Mouse (Mus musculus) midbrain, embryonic 13.5 days (tissue): ENCODE data around the gene Scarf1. TPM values are rescaled to one million over a fixed set of nuclear protein-coding genes. Genes with fewer than 3 reads are reported as not detected.

Experiments
- ATAC-seq: fragments of 200-750 bp; cut with Nextera tagmentation; 2 replicates; pipeline ENCODE4 v1.8.0; 2017; ENCODE audit warnings: mild to moderate bottlenecking, moderate TSS enrichment, moderate library complexity
- H3K27ac ChIP-seq: fragments of 300-500 bp; sonication (generic); 2 replicates; pipeline ENCODE4 v1.5.1; 2015; ENCODE audit warnings: inconsistent platforms, mild to moderate bottlenecking, moderate library complexity
- H3K27me3 ChIP-seq: fragments of 300-500 bp; sonication (generic); 2 replicates; pipeline ENCODE4 v1.6.1; 2015; ENCODE audit warnings: mild to moderate bottlenecking, inconsistent platforms
- H3K36me3 ChIP-seq: fragments of 300-500 bp; sonication (generic); 2 replicates; pipeline ENCODE4 v1.6.1; 2015; ENCODE audit warnings: mild to moderate bottlenecking, inconsistent platforms
- H3K4me1 ChIP-seq: fragments of 300-500 bp; sonication (generic); replicated peaks from 2 replicates; pipeline ENCODE4 v1.6.1; 2015; ENCODE audit warnings: inconsistent platforms
- H3K4me2 ChIP-seq: fragments of 300-500 bp; sonication (generic); replicated peaks from 2 replicates; pipeline ENCODE4 v1.6.1; 2015; ENCODE audit warnings: moderate library complexity, mild to moderate bottlenecking, inconsistent platforms
- H3K4me3 ChIP-seq: fragments of 300-500 bp; sonication (generic); replicated peaks from 2 replicates; pipeline ENCODE4 v1.5.1; 2015; ENCODE audit warnings: mild to moderate bottlenecking, inconsistent platforms
- H3K9ac ChIP-seq: fragments of 300-500 bp; sonication (generic); replicated peaks from 2 replicates; pipeline ENCODE4 v1.6.1; 2015; ENCODE audit warnings: mild to moderate bottlenecking, inconsistent platforms
- H3K9me3 ChIP-seq: fragments of 300-500 bp; sonication (generic); 2 replicates; pipeline ENCODE4 v1.6.1; 2016; ENCODE audit warnings: mild to moderate bottlenecking, inconsistent platforms
- WGBS: fragments of 180-500 bp; shearing (Covaris S2); methylation state at CpG from one replicate; pipeline ENCODE4 v1.1.7; 2015; 5-methylcytosine and 5-hydroxymethylcytosine counted together
- polyA plus RNA-seq: library from polyadenylated mRNA; unstranded; fragments of >200 nt; fragmentation: Nextera tagmentation; extraction: Ambion mirVana; gene quantifications from 2 replicates; pipeline ENCODE4 v1.2.1, GENCODE M21; 2015

Gene Scarf1
- polyA plus RNA-seq, 1 experiment from 2014 or later, result 3.5 TPM

DNA sequence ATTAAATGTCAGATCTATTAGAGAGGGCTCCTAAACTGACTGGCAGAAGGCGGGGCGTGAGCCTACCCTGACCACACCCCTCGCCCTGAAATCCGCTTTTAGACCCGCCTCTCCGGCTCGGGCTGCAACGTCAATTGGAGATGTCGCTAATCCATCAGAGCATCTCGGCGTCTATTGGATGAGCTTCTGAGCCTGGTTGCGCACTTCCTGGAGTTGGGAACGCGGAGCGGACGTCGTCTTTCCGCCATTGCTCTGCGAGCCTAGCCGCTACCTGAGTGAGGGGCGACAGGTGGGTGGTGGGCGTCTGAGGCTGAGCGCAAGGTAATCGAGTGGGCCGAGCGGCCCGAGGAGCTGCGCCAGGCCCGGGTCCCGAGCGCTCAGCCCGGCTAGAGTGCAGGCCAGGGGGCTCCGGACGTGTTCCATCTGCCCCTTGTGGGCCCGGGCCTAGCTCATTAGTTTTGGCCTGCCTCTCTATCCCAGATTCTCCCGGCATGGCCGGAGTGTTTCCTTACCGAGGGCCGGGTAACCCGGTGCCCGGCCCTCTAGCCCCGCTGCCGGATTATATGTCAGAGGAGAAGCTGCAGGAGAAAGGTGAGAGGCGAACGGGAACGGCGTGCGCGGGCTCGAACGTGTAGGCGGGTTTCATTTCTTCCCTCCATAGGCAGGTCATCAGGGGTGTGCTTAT, 26.6 kb upstream of the Scarf1 start, which contains the start of gene Prpf8:
Gene Prpf8, plus strand, starts transcription at position 216 of the 685 bp plus-strand sequence.
- peak within 1 kb of the TSS; percentile 70 for H3K27ac ChIP-seq
- peaks cover 18% of the 10 kb centered on the region for H3K4me1 ChIP-seq
- no peaks in the 10 kb centered on the region for H3K9me3 ChIP-seq
- H3K9ac ChIP-seq, result peak within 1 kb of the TSS; percentile 99
- peaks cover 10% of the 10 kb centered on the region; the same call in 1 of the 2 replicates for H3K27me3 ChIP-seq
- H3K4me2 ChIP-seq, result peak within 1 kb of the TSS; percentile 99
- H3K4me3 ChIP-seq, result peak within 1 kb of the TSS; percentile 100
- WGBS, result under 1% methylated on average over 49 of the region's 52 CpGs
- H3K36me3 ChIP-seq, result peaks cover 28% of the 10 kb centered on the region
- peak; percentile 100 for ATAC-seq

DNA sequence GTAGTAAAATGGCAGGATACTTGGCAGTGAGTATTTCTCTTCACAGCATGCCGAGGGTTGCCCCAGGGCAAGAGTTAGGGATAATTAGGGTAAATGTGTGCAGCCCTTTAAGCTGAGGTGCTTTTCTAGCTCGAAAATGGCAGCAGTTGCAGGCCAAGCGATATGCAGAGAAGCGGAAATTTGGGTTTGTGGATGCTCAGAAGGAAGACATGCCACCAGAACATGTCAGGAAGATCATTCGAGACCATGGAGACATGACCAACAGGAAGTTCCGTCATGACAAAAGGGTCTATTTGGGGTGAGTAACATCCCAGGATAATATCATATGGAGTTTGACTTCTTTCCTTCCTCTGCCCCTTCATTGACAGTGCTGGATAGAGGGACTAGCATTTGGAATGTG, 25.8 kb upstream of the Scarf1 start:
- Histone ChIP-seq H3K9me3 (no peaks in the 10 kb centered on the region), H3K4me1 (peaks cover 18% of the 10 kb centered on the region), H3K27ac (no peak overlapping the region), H3K4me3 (peak overlapping the region; percentile 100), H3K4me2 (peak overlapping the region; percentile 99), H3K27me3 (peaks cover 10% of the 10 kb centered on the region; the same call in 1 of the 2 replicates), H3K36me3 (peaks cover 36% of the 10 kb centered on the region), H3K9ac (peak overlapping the region; percentile 99)
- ATAC-seq, result no peak
- WGBS, result 46% methylated on average over 6 of the region's 6 CpGs

DNA sequence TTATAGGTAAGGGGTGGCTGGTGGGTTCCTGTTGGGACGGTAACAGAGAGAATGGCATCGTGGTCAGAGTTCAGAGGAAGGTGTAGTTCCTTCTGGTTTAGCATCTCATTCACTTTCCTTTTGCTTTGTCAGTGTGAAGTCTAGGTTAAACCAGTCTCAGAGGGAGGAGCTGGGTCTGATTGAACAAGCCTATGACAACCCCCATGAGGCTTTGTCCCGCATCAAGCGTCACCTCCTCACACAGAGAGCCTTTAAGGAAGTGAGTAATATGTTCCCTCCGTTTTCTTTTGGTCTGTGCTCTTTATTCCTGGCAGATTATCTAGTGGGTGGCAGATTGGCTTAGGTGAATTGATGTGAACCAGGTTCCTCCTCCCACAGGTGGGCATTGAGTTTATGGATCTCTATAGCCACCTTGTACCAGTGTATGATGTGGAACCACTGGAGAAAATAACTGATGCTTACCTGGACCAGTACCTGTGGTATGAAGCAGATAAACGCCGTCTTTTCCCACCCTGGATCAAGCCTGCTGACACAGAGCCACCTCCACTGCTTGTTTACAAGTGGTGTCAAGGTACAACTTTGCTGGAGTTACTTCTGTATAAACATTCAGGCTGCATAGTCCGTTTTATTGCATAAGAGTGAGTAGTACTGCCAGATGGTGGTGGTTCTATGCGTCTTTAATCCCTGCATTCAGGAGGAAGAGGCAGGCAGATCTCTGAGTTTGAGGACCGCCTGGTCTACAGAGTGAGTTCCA, 18.9 kb upstream of the Scarf1 start:
- Histone ChIP-seq H3K36me3 (peaks cover 99% of the 10 kb centered on the region), H3K27me3 (no peaks in the 10 kb centered on the region), H3K4me1 (no peaks in the 10 kb centered on the region), H3K4me2 (no peak overlapping the region), H3K27ac (no peak overlapping the region), H3K9ac (no peak overlapping the region), H3K9me3 (no peaks in the 10 kb centered on the region), H3K4me3 (no peak overlapping the region)
- WGBS, result 94% methylated on average over 10 of the region's 10 CpGs
- ATAC-seq, result no peak

DNA sequence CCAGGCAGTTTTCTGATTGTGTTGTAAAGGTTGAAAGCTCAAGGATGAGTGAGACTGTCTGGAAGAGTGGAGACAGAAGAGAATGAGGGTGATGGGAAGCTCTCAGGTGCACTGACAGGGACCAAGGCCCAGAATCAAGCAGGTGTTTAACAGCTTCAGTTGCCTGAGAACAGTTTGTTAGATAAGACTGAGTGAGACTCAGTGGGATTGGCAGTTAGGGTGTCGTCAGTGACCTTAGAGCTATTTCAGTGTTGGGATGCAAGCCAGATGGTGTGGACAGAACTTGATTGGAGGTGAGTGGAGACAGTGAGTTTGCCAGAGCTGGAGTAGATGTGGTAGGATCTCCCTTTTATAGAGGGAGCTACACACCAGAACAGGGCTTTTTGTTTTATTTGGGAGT, 15.2 kb upstream of the Scarf1 start:
- no peak overlapping the region for H3K9ac ChIP-seq
- no peaks in the 10 kb centered on the region for H3K27me3 ChIP-seq
- H3K36me3 ChIP-seq, result peaks cover 99% of the 10 kb centered on the region
- H3K4me3 ChIP-seq, result no peak overlapping the region
- WGBS, result 94% methylated on average over 1 of the region's 1 CpGs
- no peak overlapping the region for H3K27ac ChIP-seq
- H3K9me3 ChIP-seq, result no peaks in the 10 kb centered on the region
- no peak overlapping the region for H3K4me2 ChIP-seq
- no peak for ATAC-seq
- no peaks in the 10 kb centered on the region for H3K4me1 ChIP-seq

GRCm38 (mm10) chr11:75508162-75508561, 5.2 kb upstream of the Scarf1 start:
- no peak for ATAC-seq
- H3K4me2 ChIP-seq, result no peak overlapping the region
- H3K4me1 ChIP-seq, result peaks cover 17% of the 10 kb centered on the region
- H3K9ac ChIP-seq, result no peak overlapping the region
- no peaks in the 10 kb centered on the region for H3K27me3 ChIP-seq
- no peak overlapping the region for H3K27ac ChIP-seq
- no peak overlapping the region for H3K4me3 ChIP-seq
- H3K36me3 ChIP-seq, result peaks cover 73% of the 10 kb centered on the region
- 97% methylated on average over 4 of the region's 4 CpGs for WGBS
- no peaks in the 10 kb centered on the region for H3K9me3 ChIP-seq

DNA sequence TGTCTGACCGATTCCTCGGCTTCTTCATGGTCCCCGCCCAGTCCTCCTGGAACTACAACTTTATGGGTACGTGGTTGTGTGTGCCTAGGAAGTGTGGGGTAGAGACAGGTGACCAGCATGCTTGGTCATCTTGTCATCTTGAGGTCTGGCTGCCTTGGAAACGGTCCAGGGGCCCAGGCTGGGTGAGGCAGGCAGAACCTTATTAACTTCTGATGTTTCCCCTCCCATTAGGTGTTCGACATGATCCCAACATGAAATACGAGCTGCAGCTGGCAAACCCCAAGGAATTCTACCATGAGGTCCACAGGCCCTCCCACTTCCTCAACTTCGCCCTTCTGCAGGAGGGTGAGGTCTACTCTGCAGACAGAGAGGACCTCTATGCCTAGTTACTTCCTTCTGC, 4.4 kb upstream of the Scarf1 start:
- Histone ChIP-seq H3K4me1 (peaks cover 17% of the 10 kb centered on the region), H3K27me3 (no peaks in the 10 kb centered on the region), H3K9me3 (no peaks in the 10 kb centered on the region), H3K9ac (no peak overlapping the region), H3K4me2 (no peak overlapping the region), H3K27ac (no peak overlapping the region), H3K4me3 (no peak overlapping the region), H3K36me3 (peaks cover 66% of the 10 kb centered on the region)
- 91% methylated on average over 8 of the region's 8 CpGs for WGBS
- ATAC-seq, result no peak

- H3K9me3 ChIP-seq, result no peaks in the 10 kb centered on the region
- H3K27me3 ChIP-seq, result no peaks in the 10 kb centered on the region
- peaks cover 17% of the 10 kb centered on the region for H3K4me1 ChIP-seq
- ATAC-seq, result peak; percentile 81
- peak within 1 kb of the TSS; percentile 60 for H3K9ac ChIP-seq
- peak within 1 kb of the TSS; percentile 70 for H3K4me2 ChIP-seq
- peak within 1 kb of the TSS; percentile 51 for H3K4me3 ChIP-seq
- H3K27ac ChIP-seq, result peak within 1 kb of the TSS; percentile 59
- peaks cover 55% of the 10 kb centered on the region for H3K36me3 ChIP-seq
- 3% methylated on average over 43 of the region's 43 CpGs for WGBS
Measured at GRCm38 (mm10) chr11:75509741-75510626, 3.4 kb upstream of the Scarf1 start, which contains the start of gene Rilp. Gene Rilp, plus strand, starts transcription at chr11:75510094.

- Histone ChIP-seq H3K36me3 (peaks cover 48% of the 10 kb centered on the region), H3K9ac (peak overlapping the region; percentile 60), H3K27me3 (no peaks in the 10 kb centered on the region), H3K9me3 (no peaks in the 10 kb centered on the region), H3K27ac (peak overlapping the region; percentile 59), H3K4me3 (peak overlapping the region; percentile 51), H3K4me1 (peaks cover 17% of the 10 kb centered on the region), H3K4me2 (peak overlapping the region; percentile 70)
- peak; percentile 92 for ATAC-seq
- under 1% methylated on average over 24 of the region's 24 CpGs for WGBS
Measured at GRCm38 (mm10) chr11:75510627-75510993, 2.7 kb upstream of the Scarf1 start.

DNA sequence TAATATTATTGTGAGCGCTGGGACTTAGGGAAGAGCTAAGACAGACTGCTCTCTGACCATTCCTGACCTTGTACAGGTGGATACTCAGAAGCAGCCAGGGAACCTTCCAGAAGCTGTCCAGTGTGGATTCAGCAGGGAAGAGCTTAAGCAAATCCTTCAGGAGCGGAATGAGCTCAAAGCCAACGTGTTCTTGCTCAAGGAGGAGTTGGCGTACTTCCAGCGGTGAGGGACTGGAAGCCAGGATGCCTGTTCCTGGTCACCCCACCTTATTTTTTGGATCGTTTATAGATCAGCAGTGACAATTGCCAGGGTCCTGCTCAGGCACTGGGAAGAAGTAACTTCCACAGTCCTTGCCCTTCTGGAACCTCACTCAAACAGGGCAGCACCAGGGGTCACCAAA, 2.1 kb upstream of the Scarf1 start:
- Histone ChIP-seq H3K9ac (no peak overlapping the region), H3K36me3 (peaks cover 42% of the 10 kb centered on the region), H3K4me1 (peaks cover 17% of the 10 kb centered on the region), H3K4me3 (no peak overlapping the region), H3K27me3 (no peaks in the 10 kb centered on the region), H3K27ac (no peak overlapping the region), H3K9me3 (no peaks in the 10 kb centered on the region), H3K4me2 (no peak overlapping the region)
- 86% methylated on average over 6 of the region's 6 CpGs for WGBS
- ATAC-seq, result no peak

GRCm38 (mm10) chr11:75512301-75513018, 880 bp upstream of the Scarf1 start:
- peaks cover 32% of the 10 kb centered on the region for H3K36me3 ChIP-seq
- H3K4me1 ChIP-seq, result peaks cover 17% of the 10 kb centered on the region
- H3K27me3 ChIP-seq, result no peaks in the 10 kb centered on the region
- no peak overlapping the region for H3K4me3 ChIP-seq
- no peak overlapping the region; the same call in 1 of the 2 replicates for H3K9ac ChIP-seq
- no peak overlapping the region for H3K4me2 ChIP-seq
- H3K27ac ChIP-seq, result no peak overlapping the region
- WGBS, result 78% methylated on average over 9 of the region's 9 CpGs
- ATAC-seq, result no peak
- no peaks in the 10 kb centered on the region for H3K9me3 ChIP-seq

GRCm38 (mm10) chr11:75515186-75515585, 1.8 kb downstream of the Scarf1 start:
- Histone ChIP-seq H3K4me3 (no peak overlapping the region), H3K27ac (no peak overlapping the region), H3K4me1 (peaks cover 3% of the 10 kb centered on the region; the same call in 1 of the 2 replicates), H3K36me3 (0 out of 2 replicates have a peak, but pooled peaks cover 9% of the 10 kb centered on the region), H3K27me3 (no peaks in the 10 kb centered on the region), H3K4me2 (no peak overlapping the region), H3K9ac (no peak overlapping the region), H3K9me3 (no peaks in the 10 kb centered on the region)
- 92% methylated on average over 25 of the region's 25 CpGs for WGBS
- ATAC-seq, result no peak
